Mouse (Mus musculus): Measurements from ENCODE around the gene Trpc2. TPM values are rescaled to one million over a fixed set of nuclear protein-coding genes. Genes with fewer than 3 reads are reported as not detected.
A peak's percentile ranks its signal among the peaks of the same experiment; 100 is the strongest.

Gene Trpc2
- polyA plus RNA-seq, 1 experiment from 2014 or later, result not detected

- ATAC-seq (ENCODE audit: insufficient read depth) (no peak), DNase-seq (no peak)
- Histone ChIP-seq H3K4me3 (ENCODE audit: low read depth, low read length) (no peak overlapping the region), H3K36me3 (ENCODE audit: insufficient read depth) (peaks cover 80% of the 10 kb centered on the region), H3K4me1 (ENCODE audit: insufficient read depth) (no peaks in the 10 kb centered on the region), H3K9me3 (ENCODE audit: low read depth, low read length) (no peaks in the 10 kb centered on the region), H3K4me2 (no peak overlapping the region), H3K9ac (no peak overlapping the region), H3K27ac (ENCODE audit: low read depth) (no peak overlapping the region), H3K27me3 (ENCODE audit: insufficient read depth, low read length) (no peaks in the 10 kb centered on the region)
- 91% methylated on average over 5 of the region's 5 CpGs for WGBS
- TF ChIP-seq CTCF (IDR thresholded peaks at IDR 0.05; ENCODE audit: low read depth), result no peak
Measured at GRCm38 (mm10) chr7:102081784-102082183, 1.1 kb upstream of the Trpc2 start.

- Histone ChIP-seq H3K9ac (no peak overlapping the region), H3K9me3 (ENCODE audit: low read depth, low read length) (no peaks in the 10 kb centered on the region), H3K4me2 (no peak overlapping the region), H3K4me1 (ENCODE audit: insufficient read depth) (no peaks in the 10 kb centered on the region), H3K4me3 (ENCODE audit: low read depth, low read length) (no peak overlapping the region), H3K27me3 (ENCODE audit: insufficient read depth, low read length) (no peaks in the 10 kb centered on the region), H3K36me3 (ENCODE audit: insufficient read depth) (peaks cover 63% of the 10 kb centered on the region), H3K27ac (ENCODE audit: low read depth) (no peak overlapping the region)
- ATAC-seq (ENCODE audit: insufficient read depth) (no peak), DNase-seq (no peak)
- 81% methylated on average over 26 of the region's 26 CpGs for WGBS
- no peak for TF ChIP-seq CTCF (IDR thresholded peaks at IDR 0.05; ENCODE audit: low read depth)
Measured at GRCm38 (mm10) chr7:102084041-102084696, 1.3 kb downstream of the Trpc2 start.

GRCm38 (mm10) chr7:102087336-102087735 lies 4.4 kb downstream of the Trpc2 start:
- Histone ChIP-seq H3K4me3 (ENCODE audit: low read depth, low read length) (no peak overlapping the region), H3K9ac (no peak overlapping the region), H3K4me1 (ENCODE audit: insufficient read depth) (no peaks in the 10 kb centered on the region), H3K9me3 (ENCODE audit: low read depth, low read length) (no peaks in the 10 kb centered on the region), H3K4me2 (no peak overlapping the region), H3K27me3 (ENCODE audit: insufficient read depth, low read length) (no peaks in the 10 kb centered on the region), H3K36me3 (ENCODE audit: insufficient read depth) (peaks cover 38% of the 10 kb centered on the region), H3K27ac (ENCODE audit: low read depth) (no peak overlapping the region)
- WGBS, result 78% methylated on average over 4 of the region's 4 CpGs
- DNase-seq (no peak), ATAC-seq (ENCODE audit: insufficient read depth) (no peak)
- no peak for TF ChIP-seq CTCF (IDR thresholded peaks at IDR 0.05; ENCODE audit: low read depth)

- Histone ChIP-seq H3K9ac (peak overlapping the region; percentile 33), H3K36me3 (ENCODE audit: insufficient read depth) (no peaks in the 10 kb centered on the region), H3K4me2 (peak overlapping the region; percentile 69), H3K4me3 (ENCODE audit: low read depth, low read length) (peak overlapping the region; percentile 24), H3K4me1 (ENCODE audit: insufficient read depth) (peaks cover 8% of the 10 kb centered on the region; the same call in 1 of the 2 replicates), H3K9me3 (ENCODE audit: low read depth, low read length) (no peaks in the 10 kb centered on the region), H3K27ac (ENCODE audit: low read depth) (no peak overlapping the region), H3K27me3 (ENCODE audit: insufficient read depth, low read length) (no peaks in the 10 kb centered on the region)
- WGBS, result 4% methylated on average over 30 of the region's 30 CpGs
- DNase-seq, result peak; percentile 72
- ATAC-seq (ENCODE audit: insufficient read depth), result peak; percentile 85
- no peak for TF ChIP-seq CTCF (IDR thresholded peaks at IDR 0.05; ENCODE audit: low read depth)
Measured at GRCm38 (mm10) chr7:102099760-102100661, 17.1 kb downstream of the Trpc2 start.

GRCm38 (mm10) chr7:102100868-102101267 lies 18.0 kb downstream of the Trpc2 start:
- Histone ChIP-seq H3K4me3 (ENCODE audit: low read depth, low read length) (no peak overlapping the region), H3K9ac (no peak overlapping the region), H3K27ac (ENCODE audit: low read depth) (no peak overlapping the region), H3K36me3 (ENCODE audit: insufficient read depth) (no peaks in the 10 kb centered on the region), H3K27me3 (ENCODE audit: insufficient read depth, low read length) (no peaks in the 10 kb centered on the region), H3K9me3 (ENCODE audit: low read depth, low read length) (no peaks in the 10 kb centered on the region), H3K4me2 (no peak overlapping the region), H3K4me1 (ENCODE audit: insufficient read depth) (peaks cover 8% of the 10 kb centered on the region; the same call in 1 of the 2 replicates)
- ATAC-seq (ENCODE audit: insufficient read depth) (no peak), DNase-seq (no peak)
- WGBS, result 55% methylated on average over 5 of the region's 5 CpGs
- no peak for TF ChIP-seq CTCF (IDR thresholded peaks at IDR 0.05; ENCODE audit: low read depth)

GRCm38 (mm10) chr7:102101487-102101886 lies 18.6 kb downstream of the Trpc2 start, which contains the start of gene Art1:
TSS of gene Art1 (plus strand) at chr7:102101743.
- peak within 1 kb of the TSS; percentile 69; the same call in 1 of the 2 replicates for H3K4me2 ChIP-seq
- no peaks in the 10 kb centered on the region for H3K27me3 ChIP-seq (ENCODE audit: insufficient read depth, low read length)
- H3K36me3 ChIP-seq (ENCODE audit: insufficient read depth), result no peaks in the 10 kb centered on the region
- no peaks in the 10 kb centered on the region for H3K9me3 ChIP-seq (ENCODE audit: low read depth, low read length)
- H3K4me1 ChIP-seq (ENCODE audit: insufficient read depth), result peaks cover 8% of the 10 kb centered on the region; the same call in 1 of the 2 replicates
- DNase-seq (no peak), ATAC-seq (ENCODE audit: insufficient read depth) (no peak)
- no peak for TF ChIP-seq CTCF (IDR thresholded peaks at IDR 0.05; ENCODE audit: low read depth)
- no peak within 1 kb of the TSS for H3K9ac ChIP-seq
- no peak within 1 kb of the TSS for H3K4me3 ChIP-seq (ENCODE audit: low read depth, low read length)
- 43% methylated on average over 5 of the region's 5 CpGs for WGBS
- H3K27ac ChIP-seq (ENCODE audit: low read depth), result no peak within 1 kb of the TSS

- Histone ChIP-seq H3K4me3 (ENCODE audit: low read depth, low read length) (no peak overlapping the region), H3K27me3 (ENCODE audit: insufficient read depth, low read length) (no peaks in the 10 kb centered on the region), H3K27ac (ENCODE audit: low read depth) (no peak overlapping the region), H3K9ac (no peak overlapping the region), H3K36me3 (ENCODE audit: insufficient read depth) (no peaks in the 10 kb centered on the region), H3K4me2 (no peak overlapping the region), H3K9me3 (ENCODE audit: low read depth, low read length) (no peaks in the 10 kb centered on the region), H3K4me1 (ENCODE audit: insufficient read depth) (peaks cover 12% of the 10 kb centered on the region)
- no peak for TF ChIP-seq CTCF (IDR thresholded peaks at IDR 0.05; ENCODE audit: low read depth)
- 45% methylated on average over 8 of the region's 8 CpGs for WGBS
- no peak for ATAC-seq (ENCODE audit: insufficient read depth)
- peak; percentile 20 for DNase-seq
Measured at GRCm38 (mm10) chr7:102102241-102102640, 19.3 kb downstream of the Trpc2 start.
